Mouse (Mus musculus): Measurements from ENCODE around the gene Plcg2. TPM values are rescaled to one million over a fixed set of nuclear protein-coding genes. Genes with fewer than 3 reads are reported as not detected.
A peak's percentile ranks its signal among the peaks of the same experiment; 100 is the strongest.

Gene Plcg2
- total and polyA plus RNA-seq, 2 experiments from 2014 or later: 1.1 to 1.8 TPM

- TF ChIP-seq CTCF (IDR thresholded peaks at IDR 0.05; ENCODE audit: low read depth): no peak
- peaks cover 2% of the 10 kb centered on the region; the same call in 1 of the 2 replicates for H3K4me1 ChIP-seq (ENCODE audit: insufficient read depth)
- DNase-seq: no peak
- peak overlapping the region; percentile 52 for H3K9ac ChIP-seq
- 0 out of 2 replicates have a peak, but pooled peaks cover 16% of the 10 kb centered on the region for H3K27me3 ChIP-seq (ENCODE audit: insufficient read depth, low read length)
- ATAC-seq: no peak
- no peaks in the 10 kb centered on the region for H3K36me3 ChIP-seq (ENCODE audit: insufficient read depth)
- peak overlapping the region; percentile 53 for H3K4me3 ChIP-seq (ENCODE audit: low read depth, low read length)
- H3K9me3 ChIP-seq (ENCODE audit: low read length): no peaks in the 10 kb centered on the region
- no peak overlapping the region for H3K27ac ChIP-seq (ENCODE audit: low read depth, low read length)
- 22% methylated on average over 20 of the region's 20 CpGs for WGBS
- peak overlapping the region; percentile 100 for H3K4me2 ChIP-seq (ENCODE audit: low read depth)
Measured at GRCm38 (mm10) chr8:117498915-117499540, 937 bp downstream of the Plcg2 start.

GRCm38 (mm10) chr8:117500232-117500823, 2.2 kb downstream of the Plcg2 start:
- H3K9ac ChIP-seq: no peak overlapping the region
- H3K4me2 ChIP-seq (ENCODE audit: low read depth): no peak overlapping the region
- peaks cover 2% of the 10 kb centered on the region; the same call in 1 of the 2 replicates for H3K4me1 ChIP-seq (ENCODE audit: insufficient read depth)
- no peak for TF ChIP-seq CTCF (IDR thresholded peaks at IDR 0.05; ENCODE audit: low read depth)
- DNase-seq (no peak), ATAC-seq (no peak)
- H3K27me3 ChIP-seq (ENCODE audit: insufficient read depth, low read length): 0 out of 2 replicates have a peak, but pooled peaks cover 16% of the 10 kb centered on the region
- no peaks in the 10 kb centered on the region for H3K9me3 ChIP-seq (ENCODE audit: low read length)
- no peak overlapping the region for H3K27ac ChIP-seq (ENCODE audit: low read depth, low read length)
- 83% methylated on average over 5 of the region's 5 CpGs for WGBS
- H3K4me3 ChIP-seq (ENCODE audit: low read depth, low read length): no peak overlapping the region
- no peaks in the 10 kb centered on the region for H3K36me3 ChIP-seq (ENCODE audit: insufficient read depth)

GRCm38 (mm10) chr8:117501323-117501722, 3.2 kb downstream of the Plcg2 start:
- Histone ChIP-seq H3K4me3 (ENCODE audit: low read depth, low read length) (no peak overlapping the region), H3K9ac (no peak overlapping the region), H3K4me2 (ENCODE audit: low read depth) (no peak overlapping the region), H3K36me3 (ENCODE audit: insufficient read depth) (no peaks in the 10 kb centered on the region), H3K4me1 (ENCODE audit: insufficient read depth) (peaks cover 2% of the 10 kb centered on the region; the same call in 1 of the 2 replicates), H3K9me3 (ENCODE audit: low read length) (no peaks in the 10 kb centered on the region), H3K27ac (ENCODE audit: low read depth, low read length) (no peak overlapping the region), H3K27me3 (ENCODE audit: insufficient read depth, low read length) (0 out of 2 replicates have a peak, but pooled peaks cover 16% of the 10 kb centered on the region)
- no peak for TF ChIP-seq CTCF (IDR thresholded peaks at IDR 0.05; ENCODE audit: low read depth)
- WGBS: 91% methylated on average over 6 of the region's 6 CpGs
- no peak for DNase-seq
- no peak for ATAC-seq

GRCm38 (mm10) chr8:117503405-117504069, 5.4 kb downstream of the Plcg2 start:
- Histone ChIP-seq H3K4me2 (ENCODE audit: low read depth) (no peak overlapping the region), H3K27me3 (ENCODE audit: insufficient read depth, low read length) (0 out of 2 replicates have a peak, but pooled peaks cover 5% of the 10 kb centered on the region), H3K4me3 (ENCODE audit: low read depth, low read length) (no peak overlapping the region), H3K4me1 (ENCODE audit: insufficient read depth) (0 out of 2 replicates have a peak, but pooled peaks cover 2% of the 10 kb centered on the region), H3K9me3 (ENCODE audit: low read length) (no peaks in the 10 kb centered on the region), H3K9ac (no peak overlapping the region), H3K27ac (ENCODE audit: low read depth, low read length) (no peak overlapping the region), H3K36me3 (ENCODE audit: insufficient read depth) (no peaks in the 10 kb centered on the region)
- TF ChIP-seq CTCF (IDR thresholded peaks at IDR 0.05; ENCODE audit: low read depth): no peak
- ATAC-seq (no peak), DNase-seq (no peak)
- WGBS: 60% methylated on average over 13 of the region's 13 CpGs

- H3K27ac ChIP-seq (ENCODE audit: low read depth, low read length): no peak overlapping the region
- DNase-seq (no peak), ATAC-seq (no peak)
- no peaks in the 10 kb centered on the region for H3K4me1 ChIP-seq (ENCODE audit: insufficient read depth)
- no peak overlapping the region for H3K4me3 ChIP-seq (ENCODE audit: low read depth, low read length)
- no peak for TF ChIP-seq CTCF (IDR thresholded peaks at IDR 0.05; ENCODE audit: low read depth)
- no peak overlapping the region for H3K9ac ChIP-seq
- no peak overlapping the region for H3K4me2 ChIP-seq (ENCODE audit: low read depth)
- no peaks in the 10 kb centered on the region for H3K36me3 ChIP-seq (ENCODE audit: insufficient read depth)
- no peaks in the 10 kb centered on the region for H3K27me3 ChIP-seq (ENCODE audit: insufficient read depth, low read length)
- H3K9me3 ChIP-seq (ENCODE audit: low read length): no peaks in the 10 kb centered on the region
- WGBS: 87% methylated on average over 8 of the region's 8 CpGs
Measured at GRCm38 (mm10) chr8:117507703-117508102, 9.6 kb downstream of the Plcg2 start.

GRCm38 (mm10) chr8:117516876-117517565, 18.9 kb downstream of the Plcg2 start:
- ATAC-seq (no peak), DNase-seq (peak; percentile 45)
- Histone ChIP-seq H3K4me1 (ENCODE audit: insufficient read depth) (no peaks in the 10 kb centered on the region), H3K27ac (ENCODE audit: low read depth, low read length) (no peak overlapping the region), H3K9ac (no peak overlapping the region), H3K9me3 (ENCODE audit: low read length) (no peaks in the 10 kb centered on the region), H3K4me3 (ENCODE audit: low read depth, low read length) (no peak overlapping the region), H3K27me3 (ENCODE audit: insufficient read depth, low read length) (no peaks in the 10 kb centered on the region), H3K36me3 (ENCODE audit: insufficient read depth) (no peaks in the 10 kb centered on the region), H3K4me2 (ENCODE audit: low read depth) (no peak overlapping the region)
- WGBS: 63% methylated on average over 14 of the region's 14 CpGs
- no peak for TF ChIP-seq CTCF (IDR thresholded peaks at IDR 0.05; ENCODE audit: low read depth)

Data from forebrain, postnatal 0 days (tissue).